Mouse (Mus musculus): ENCODE measurements at regions not wholly inside any gene's neighbourhood (a gene's known extent, or its start where the extent isn't known, plus 50 kb on each side); places are given as distances from the start of the nearest gene placed in this dataset.
A peak's percentile ranks its signal among the peaks of the same experiment; 100 is the strongest.
"Not testable (repeated sequence)": the region's sequence is repeated elsewhere in the genome, so short reads cannot be mapped to it uniquely, and the experiment has no call there.

- no peak for DNase-seq (ENCODE audit: low spot score in 2 of 2)
These were observed 204.0 kb downstream of the Matn1 start for GRCm38 (mm10) chr4:131148042-131148747.

- DNase-seq (ENCODE audit: low spot score in 2 of 2) = no peak
These were observed 205.3 kb downstream of the Matn1 start for GRCm38 (mm10) chr4:131149466-131149865.

GRCm38 (mm10) chr4:131159712-131160111 is 215.5 kb downstream of the Matn1 start:
- no peak for DNase-seq (ENCODE audit: low spot score in 2 of 2)

- DNase-seq (ENCODE audit: low spot score in 2 of 2) = no peak
These were observed 215.9 kb downstream of the Matn1 start for GRCm38 (mm10) chr4:131160135-131160534.

- DNase-seq (ENCODE audit: low spot score in 2 of 2) = peak; percentile 32 to 42
These were observed 217.3 kb downstream of the Matn1 start for GRCm38 (mm10) chr4:131161501-131161900.

- no peak for DNase-seq (ENCODE audit: low spot score in 2 of 2)
These were observed 219.7 kb downstream of the Matn1 start for GRCm38 (mm10) chr4:131163782-131164315.

- no peak for DNase-seq (ENCODE audit: low spot score in 2 of 2)
These were observed 222.5 kb downstream of the Matn1 start for GRCm38 (mm10) chr4:131166574-131167270.

GRCm38 (mm10) chr4:131167921-131168320 is 223.7 kb downstream of the Matn1 start:
- DNase-seq (ENCODE audit: low spot score in 2 of 2) = no peak

- DNase-seq (ENCODE audit: low spot score in 2 of 2) = no peak
These were observed 229.7 kb downstream of the Matn1 start for GRCm38 (mm10) chr4:131173783-131174460.

GRCm38 (mm10) chr4:131176701-131177100 is 232.5 kb downstream of the Matn1 start:
- DNase-seq (ENCODE audit: low spot score in 2 of 2) = no peak

- DNase-seq (ENCODE audit: low spot score in 2 of 2) = no peak
These were observed 233.7 kb downstream of the Matn1 start for GRCm38 (mm10) chr4:131177889-131178288.

GRCm38 (mm10) chr4:131178642-131179041 is 234.5 kb downstream of the Matn1 start:
- not testable (repeated sequence) for DNase-seq (ENCODE audit: low spot score in 2 of 2)

- no peak for DNase-seq (ENCODE audit: low spot score in 2 of 2)
These were observed 243.9 kb downstream of the Matn1 start for GRCm38 (mm10) chr4:131188066-131188465.

GRCm38 (mm10) chr4:131191106-131191880 is 247.1 kb downstream of the Matn1 start:
- DNase-seq (ENCODE audit: low spot score in 2 of 2) = no peak

GRCm38 (mm10) chr4:131193900-131194419 is 249.8 kb downstream of the Matn1 start:
- no peak for DNase-seq (ENCODE audit: low spot score in 2 of 2)

- DNase-seq (ENCODE audit: low spot score in 2 of 2) = no peak
These were observed 252.0 kb downstream of the Matn1 start for GRCm38 (mm10) chr4:131196147-131196546.

GRCm38 (mm10) chr4:131203721-131204120 is 259.5 kb downstream of the Matn1 start:
- DNase-seq (ENCODE audit: low spot score in 2 of 2) = no peak

- DNase-seq (ENCODE audit: low spot score in 2 of 2) = no peak
These were observed 260.5 kb downstream of the Matn1 start for GRCm38 (mm10) chr4:131204722-131205121.

GRCm38 (mm10) chr4:131205127-131205526 is 260.9 kb downstream of the Matn1 start:
- no peak for DNase-seq (ENCODE audit: low spot score in 2 of 2)

- no peak for DNase-seq (ENCODE audit: low spot score in 2 of 2)
These were observed 261.5 kb downstream of the Matn1 start for GRCm38 (mm10) chr4:131205685-131206084.
